Mouse (Mus musculus): ENCODE measurements around the gene Abr. TPM values are rescaled to one million over a fixed set of nuclear protein-coding genes. Genes with fewer than 3 reads are reported as not detected.

Gene Abr
- polyA plus RNA-seq, 1 experiment from 2014 or later = 40.5 TPM

DNA sequence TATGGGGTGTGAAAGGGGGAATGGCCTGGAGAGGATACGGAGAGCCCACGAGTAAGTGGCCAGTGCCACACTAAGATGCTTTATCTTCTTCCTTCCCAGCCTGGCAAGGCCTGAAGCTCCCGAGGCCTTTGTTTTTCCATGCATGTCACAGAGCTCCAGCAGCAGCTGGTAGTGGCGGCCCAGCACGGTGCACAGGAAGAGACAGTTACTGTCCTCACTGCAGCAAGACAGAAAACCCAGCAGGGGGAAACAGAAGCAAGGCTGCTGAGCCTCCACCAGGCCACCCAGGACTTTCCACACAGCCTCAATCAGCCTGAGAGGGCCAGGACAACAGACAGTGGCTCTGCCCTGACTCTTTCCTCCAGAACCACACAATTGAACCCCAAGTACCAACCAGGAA, 118.1 kb downstream of the Abr start:
- WGBS = 64% methylated on average over 5 of the region's 5 CpGs
- H3K4me1 ChIP-seq (replicated peaks) = peaks cover 35% of the 10 kb centered on the region
- no peaks in the 10 kb centered on the region for H3K27me3 ChIP-seq (ENCODE audit: insufficient read depth, poor library complexity, severe bottlenecking)
- no peak overlapping the region for H3K27ac ChIP-seq
- DNase-seq (ENCODE audit: low spot score) = no peak
- no peak overlapping the region for H3K4me3 ChIP-seq
- H3K36me3 ChIP-seq = peaks cover 18% of the 10 kb centered on the region
- no peaks in the 10 kb centered on the region for H3K9me3 ChIP-seq

DNA sequence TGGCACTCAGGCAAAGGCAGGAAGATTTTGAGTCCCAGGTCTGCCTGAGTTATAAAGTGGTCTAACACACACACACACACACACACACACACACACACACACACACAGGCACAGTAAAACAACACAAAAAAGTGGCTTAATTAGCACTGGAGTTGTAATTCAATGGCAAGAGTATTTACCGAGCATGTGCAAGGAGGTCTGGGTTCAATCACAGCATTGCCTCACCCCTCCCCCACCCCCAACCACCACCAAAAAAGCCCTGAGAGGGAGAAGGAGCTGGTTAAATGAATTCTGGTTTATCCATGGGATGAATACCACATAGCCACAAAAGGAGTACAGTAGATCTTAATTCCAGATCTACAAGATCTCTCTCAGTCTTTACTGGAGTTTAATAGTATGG, 122.1 kb downstream of the Abr start:
- Histone ChIP-seq H3K4me1 (replicated peaks) (peaks cover 20% of the 10 kb centered on the region), H3K9me3 (no peaks in the 10 kb centered on the region), H3K4me3 (no peak overlapping the region), H3K27ac (no peak overlapping the region), H3K27me3 (ENCODE audit: insufficient read depth, poor library complexity, severe bottlenecking) (0 out of 2 replicates have a peak, but pooled peaks cover 2% of the 10 kb centered on the region), H3K36me3 (peaks cover 5% of the 10 kb centered on the region)
- DNase-seq (ENCODE audit: low spot score) = no peak
- WGBS = 43% methylated on average over 1 of the region's 1 CpGs

DNA sequence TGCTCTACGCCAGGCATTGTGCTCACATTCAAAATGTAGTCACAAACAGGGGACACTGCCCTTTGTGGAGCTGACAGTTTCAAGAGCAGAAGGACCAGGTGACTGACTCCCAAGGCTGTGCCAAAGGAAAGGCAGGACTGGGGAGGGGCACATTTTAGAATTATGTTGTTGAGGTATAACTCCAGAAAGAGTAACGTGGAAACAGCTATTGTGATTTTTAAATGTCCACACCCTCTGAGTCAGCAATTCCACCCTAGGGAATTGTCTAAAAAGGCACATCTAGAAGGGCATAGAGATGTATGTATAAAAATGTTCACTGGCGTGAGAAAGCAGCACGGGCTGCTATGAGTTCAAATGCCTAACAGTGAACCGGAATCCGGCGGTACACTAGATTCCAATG, 122.5 kb downstream of the Abr start:
- 85% methylated on average over 7 of the region's 7 CpGs for WGBS
- peaks cover 4% of the 10 kb centered on the region; the same call in 1 of the 2 replicates for H3K36me3 ChIP-seq
- H3K9me3 ChIP-seq = no peaks in the 10 kb centered on the region
- no peak overlapping the region for H3K27ac ChIP-seq
- DNase-seq (ENCODE audit: low spot score) = no peak
- H3K27me3 ChIP-seq (ENCODE audit: insufficient read depth, poor library complexity, severe bottlenecking) = 0 out of 2 replicates have a peak, but pooled peaks cover 2% of the 10 kb centered on the region
- no peak overlapping the region for H3K4me3 ChIP-seq
- H3K4me1 ChIP-seq (replicated peaks) = peaks cover 22% of the 10 kb centered on the region

DNA sequence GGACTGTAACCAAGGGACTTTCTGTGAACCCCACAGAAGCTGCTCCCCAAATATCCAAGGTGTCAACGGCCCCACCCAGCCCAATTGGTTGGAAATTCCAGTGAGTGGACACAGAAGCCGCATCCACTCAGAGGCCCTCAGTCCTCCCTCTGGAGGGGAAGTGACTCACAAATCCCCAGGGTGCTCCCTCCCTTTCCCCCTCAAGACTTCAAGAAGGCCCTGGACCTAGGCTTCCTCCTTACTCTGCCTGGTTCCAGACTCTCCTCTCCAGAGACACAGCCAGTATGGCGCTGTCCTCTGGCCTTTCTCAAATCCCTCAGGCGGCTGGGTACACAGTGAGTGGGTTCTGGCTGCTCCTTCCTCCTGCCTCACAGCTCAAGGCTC, 124.4 kb downstream of the Abr start:
- Histone ChIP-seq H3K4me1 (replicated peaks) (peaks cover 37% of the 10 kb centered on the region), H3K27ac (no peak overlapping the region), H3K27me3 (ENCODE audit: insufficient read depth, poor library complexity, severe bottlenecking) (0 out of 2 replicates have a peak, but pooled peaks cover 13% of the 10 kb centered on the region), H3K4me3 (no peak overlapping the region), H3K9me3 (no peaks in the 10 kb centered on the region), H3K36me3 (peaks cover 4% of the 10 kb centered on the region; the same call in 1 of the 2 replicates)
- 83% methylated on average over 4 of the region's 4 CpGs for WGBS
- no peak for DNase-seq (ENCODE audit: low spot score)

DNA sequence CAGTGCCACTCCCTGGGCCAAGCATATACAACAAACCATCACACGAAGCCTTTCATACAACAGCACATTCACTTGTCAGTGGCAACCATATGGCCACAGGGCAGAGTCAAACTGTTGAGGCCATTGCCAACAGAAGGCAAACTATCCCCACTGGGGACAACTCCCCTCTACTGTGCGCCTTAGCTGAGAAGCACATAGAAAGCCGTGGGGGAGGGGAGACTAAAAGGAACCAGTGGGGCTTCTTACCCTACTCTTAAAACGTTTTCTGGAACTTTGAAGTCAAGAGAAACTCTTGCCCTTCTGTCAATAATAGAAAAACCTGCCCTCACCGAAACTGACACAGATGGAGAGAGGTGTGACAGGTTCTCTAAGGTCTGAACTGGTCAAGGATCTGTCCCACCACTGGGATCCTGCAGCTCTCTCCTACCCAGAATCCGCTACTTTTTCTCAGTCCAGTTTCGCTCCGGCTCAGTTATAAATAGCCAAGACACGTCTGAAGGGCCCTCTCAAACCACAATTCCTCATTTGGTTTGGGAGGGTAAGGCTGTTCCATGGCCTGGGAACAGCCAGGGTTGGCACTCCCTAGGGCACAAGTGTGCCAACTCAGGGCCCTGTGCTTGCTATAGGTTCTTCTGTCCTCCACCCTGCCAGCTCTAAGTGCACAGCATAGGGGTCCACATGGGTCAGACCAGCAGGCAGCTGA, 124.9 kb downstream of the Abr start:
- 74% methylated on average over 9 of the region's 9 CpGs for WGBS
- H3K27ac ChIP-seq = no peak overlapping the region
- peaks cover 43% of the 10 kb centered on the region for H3K4me1 ChIP-seq (replicated peaks)
- H3K27me3 ChIP-seq (ENCODE audit: insufficient read depth, poor library complexity, severe bottlenecking) = 0 out of 2 replicates have a peak, but pooled peaks cover 13% of the 10 kb centered on the region
- no peak for DNase-seq (ENCODE audit: low spot score)
- H3K9me3 ChIP-seq = no peaks in the 10 kb centered on the region
- no peak overlapping the region for H3K4me3 ChIP-seq
- H3K36me3 ChIP-seq = peaks cover under 1% of the 10 kb centered on the region; the same call in 1 of the 2 replicates

DNA sequence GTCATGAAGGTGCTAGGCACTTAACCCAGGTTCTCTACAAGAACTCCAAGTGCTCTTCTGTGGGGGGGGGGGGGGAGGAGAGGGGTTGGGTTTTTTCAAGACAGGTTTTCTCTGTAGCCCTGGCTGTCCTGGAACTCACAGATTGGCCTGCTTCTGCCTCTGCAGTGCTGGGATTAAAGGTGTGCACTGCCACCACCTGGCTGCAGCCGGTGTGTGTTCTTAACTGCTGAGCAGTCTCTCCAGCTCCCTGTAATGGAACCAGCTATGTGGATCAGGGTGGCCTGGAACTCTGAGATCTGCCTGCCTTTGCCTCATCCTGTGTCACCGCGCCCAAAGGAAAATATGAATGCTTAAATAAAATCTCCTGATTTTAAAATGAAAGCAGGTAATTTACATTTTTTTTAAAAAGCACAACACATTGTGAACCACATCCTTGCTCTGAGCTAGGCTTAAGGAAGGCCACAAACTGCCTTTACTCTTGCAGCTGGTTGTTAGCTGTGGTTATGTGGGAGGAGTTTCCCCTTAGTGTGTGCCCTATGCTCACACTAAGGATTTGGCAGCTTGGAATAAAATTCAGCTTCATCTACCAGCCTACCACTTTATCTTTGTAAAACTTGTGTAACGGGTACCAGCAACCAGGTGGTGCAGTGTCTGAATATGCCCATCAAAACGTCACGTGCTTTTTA, 125.9 kb downstream of the Abr start:
- Histone ChIP-seq H3K27me3 (ENCODE audit: insufficient read depth, poor library complexity, severe bottlenecking) (0 out of 2 replicates have a peak, but pooled peaks cover 13% of the 10 kb centered on the region), H3K4me1 (replicated peaks) (peaks cover 43% of the 10 kb centered on the region), H3K27ac (no peak overlapping the region), H3K4me3 (no peak overlapping the region), H3K9me3 (no peaks in the 10 kb centered on the region), H3K36me3 (no peaks in the 10 kb centered on the region)
- no peak for DNase-seq (ENCODE audit: low spot score)
- WGBS = 70% methylated on average over 6 of the region's 6 CpGs

DNA sequence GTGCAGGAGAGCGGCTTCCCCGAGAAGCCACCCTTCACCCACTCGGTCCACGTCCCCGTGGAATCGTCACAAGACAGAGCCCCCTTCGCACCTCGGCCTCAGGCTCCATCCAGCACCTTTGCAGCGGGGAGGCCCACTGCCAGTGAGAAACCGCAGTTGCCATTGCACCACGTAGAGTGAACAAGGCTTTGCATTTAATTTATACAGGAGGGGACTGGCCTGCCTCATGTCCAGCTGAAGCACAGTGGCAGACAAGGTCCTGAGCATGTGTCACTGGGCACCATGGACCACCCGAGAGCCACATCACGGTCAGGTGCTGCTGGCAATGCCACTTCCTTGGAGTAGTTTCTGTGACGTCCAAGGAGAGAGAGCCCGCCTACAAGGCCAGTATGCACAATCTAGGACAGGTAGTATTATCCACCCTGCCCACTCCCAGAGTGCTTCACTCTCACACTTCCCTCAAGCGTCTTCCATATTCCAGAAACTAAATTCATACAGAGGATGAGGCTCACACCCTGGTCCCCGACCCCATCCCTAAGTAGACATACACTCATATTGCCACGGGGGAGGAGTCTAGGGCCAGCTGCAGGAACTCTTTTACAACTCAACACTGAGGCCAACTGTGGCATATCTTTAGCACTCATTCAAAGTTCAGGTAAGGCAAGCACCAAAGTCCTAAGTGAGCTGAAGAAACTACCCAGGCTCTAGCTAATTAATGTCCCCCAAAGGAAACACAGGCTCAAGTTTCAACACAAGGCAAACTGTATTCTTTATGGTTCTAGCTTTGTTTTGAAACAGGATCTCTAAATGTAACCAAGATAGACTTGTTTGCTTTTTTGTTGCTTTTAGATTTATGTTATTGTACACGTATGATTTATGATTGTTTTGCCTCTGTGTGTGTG, 126.7 kb downstream of the Abr start:
- WGBS = 21% methylated on average over 19 of the region's 19 CpGs
- DNase-seq (ENCODE audit: low spot score) = no peak
- Histone ChIP-seq H3K9me3 (no peaks in the 10 kb centered on the region), H3K27ac (peak overlapping the region; percentile 93), H3K4me1 (replicated peaks) (peaks cover 42% of the 10 kb centered on the region), H3K27me3 (ENCODE audit: insufficient read depth, poor library complexity, severe bottlenecking) (0 out of 2 replicates have a peak, but pooled peaks cover 13% of the 10 kb centered on the region), H3K36me3 (no peaks in the 10 kb centered on the region), H3K4me3 (peak overlapping the region; percentile 77)

DNA sequence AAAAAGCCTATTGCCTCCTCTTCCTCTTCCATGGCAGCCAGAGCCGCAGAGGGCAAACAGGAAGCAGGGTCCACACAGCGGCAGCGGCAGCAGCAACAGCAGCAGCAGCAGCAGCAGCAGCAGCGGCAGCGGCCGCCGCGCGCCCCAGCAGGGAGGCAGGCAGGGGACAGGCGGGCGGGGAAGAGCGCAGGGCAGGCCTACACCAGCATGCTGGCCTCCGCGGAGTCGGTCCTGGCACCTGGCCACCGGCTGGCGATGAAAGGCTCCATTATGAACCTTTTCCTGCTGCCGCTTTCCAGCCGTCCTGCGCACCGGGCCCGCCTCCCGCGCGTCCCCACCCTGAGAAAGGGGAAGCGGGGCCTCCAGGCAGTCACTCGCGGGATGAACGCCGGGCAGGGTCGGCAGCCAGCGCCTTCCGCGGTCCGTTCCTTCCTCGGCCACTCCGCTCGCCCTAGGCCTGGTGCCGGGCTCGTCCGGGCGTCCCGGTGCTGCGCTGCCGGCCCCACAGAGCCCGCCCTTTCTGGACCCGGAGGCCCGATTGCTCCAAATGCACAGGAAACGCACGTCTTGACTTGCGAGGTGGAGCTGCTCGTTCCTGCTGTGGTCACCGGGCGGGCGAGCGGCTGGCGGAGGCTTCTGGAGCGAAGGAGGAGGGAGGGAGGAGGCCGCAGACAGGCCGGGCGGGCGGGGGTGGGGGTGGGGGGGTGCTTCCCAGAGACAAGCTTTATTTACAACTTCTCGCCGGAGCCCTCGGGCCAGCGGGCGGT, 127.6 kb downstream of the Abr start:
- peak; percentile 77 for DNase-seq (ENCODE audit: low spot score)
- peak overlapping the region; percentile 93 for H3K27ac ChIP-seq
- H3K4me1 ChIP-seq (replicated peaks) = peaks cover 36% of the 10 kb centered on the region
- no peaks in the 10 kb centered on the region for H3K9me3 ChIP-seq
- H3K36me3 ChIP-seq = no peaks in the 10 kb centered on the region
- 0 out of 2 replicates have a peak, but pooled peaks cover 13% of the 10 kb centered on the region for H3K27me3 ChIP-seq (ENCODE audit: insufficient read depth, poor library complexity, severe bottlenecking)
- under 1% methylated on average over 65 of the region's 67 CpGs for WGBS
- peak overlapping the region; percentile 77 for H3K4me3 ChIP-seq

DNA sequence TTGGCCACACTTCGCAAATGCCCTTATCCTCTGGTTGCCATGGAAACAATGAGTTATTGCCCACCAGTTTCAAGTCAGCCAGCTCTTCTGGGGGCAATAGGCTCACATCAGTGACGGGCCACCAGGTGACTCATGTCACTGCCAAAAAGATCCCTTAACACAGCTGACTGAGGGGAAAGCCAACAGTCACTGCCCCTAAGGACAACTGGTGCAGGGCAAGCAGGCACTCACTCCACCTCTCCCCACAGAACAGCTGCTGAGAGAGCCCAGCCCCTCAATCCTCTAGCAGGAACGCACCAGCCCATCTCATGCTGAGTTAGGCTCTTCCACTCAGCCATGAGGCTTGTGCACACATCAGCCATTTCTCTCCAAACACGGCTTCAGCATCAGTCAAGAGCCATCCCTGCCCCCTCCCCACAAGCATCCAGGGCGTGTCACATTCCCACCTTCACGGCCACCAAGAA, 128.3 kb downstream of the Abr start:
- DNase-seq (ENCODE audit: low spot score) = no peak
- Histone ChIP-seq H3K27ac (peak overlapping the region; percentile 93), H3K27me3 (ENCODE audit: insufficient read depth, poor library complexity, severe bottlenecking) (0 out of 2 replicates have a peak, but pooled peaks cover 13% of the 10 kb centered on the region), H3K9me3 (no peaks in the 10 kb centered on the region), H3K36me3 (no peaks in the 10 kb centered on the region), H3K4me1 (replicated peaks) (peaks cover 38% of the 10 kb centered on the region), H3K4me3 (peak overlapping the region; percentile 77)
- 6% methylated on average over 6 of the region's 6 CpGs for WGBS

DNA sequence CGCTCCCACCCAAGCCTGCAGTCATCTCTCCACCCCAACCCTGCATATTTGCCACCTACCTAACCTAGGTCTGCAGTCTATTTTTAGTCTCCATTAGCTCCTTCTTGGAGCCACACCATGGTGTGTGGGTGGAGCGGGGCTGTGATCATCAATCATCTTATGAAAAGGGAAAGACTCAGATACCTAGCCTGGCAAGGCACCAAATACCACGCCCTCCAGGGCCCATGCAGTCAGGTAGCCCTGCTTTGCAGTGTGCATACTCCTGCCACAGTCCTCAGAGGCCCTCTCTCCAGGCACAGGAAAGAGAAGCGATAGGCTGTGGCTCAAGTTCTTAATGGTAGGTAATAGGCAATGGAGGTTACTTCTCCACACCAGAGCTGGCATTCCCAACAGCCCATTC, 128.9 kb downstream of the Abr start:
- Histone ChIP-seq H3K4me1 (replicated peaks) (peaks cover 38% of the 10 kb centered on the region), H3K27me3 (ENCODE audit: insufficient read depth, poor library complexity, severe bottlenecking) (0 out of 2 replicates have a peak, but pooled peaks cover 13% of the 10 kb centered on the region), H3K27ac (peak overlapping the region; percentile 30; the same call in 1 of the 2 replicates), H3K36me3 (no peaks in the 10 kb centered on the region), H3K4me3 (peak overlapping the region; percentile 77), H3K9me3 (no peaks in the 10 kb centered on the region)
- DNase-seq (ENCODE audit: low spot score) = no peak
- 82% methylated on average over 4 of the region's 4 CpGs for WGBS

DNA sequence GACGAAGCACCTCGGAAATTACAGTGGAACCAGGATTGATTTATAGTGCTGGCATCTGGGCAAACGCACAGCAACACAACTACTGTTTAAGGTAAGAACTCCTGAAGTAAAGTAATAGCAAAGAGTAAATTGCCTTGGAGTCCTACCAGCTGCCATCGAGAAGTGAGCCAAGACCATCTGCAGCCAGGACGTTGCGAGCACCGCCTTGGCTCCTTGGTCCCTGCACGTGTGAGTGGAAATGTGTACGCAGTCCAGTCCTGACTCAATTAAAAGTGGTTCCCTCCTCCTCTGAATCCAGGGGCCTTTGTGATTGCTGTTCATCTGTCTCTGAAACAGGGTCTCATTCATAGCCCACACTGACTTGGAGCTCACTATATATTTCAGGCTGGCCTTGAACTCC, 130.3 kb downstream of the Abr start:
- H3K27me3 ChIP-seq (ENCODE audit: insufficient read depth, poor library complexity, severe bottlenecking) = 0 out of 2 replicates have a peak, but pooled peaks cover 13% of the 10 kb centered on the region
- H3K36me3 ChIP-seq = no peaks in the 10 kb centered on the region
- DNase-seq (ENCODE audit: low spot score) = no peak
- no peak overlapping the region for H3K27ac ChIP-seq
- H3K4me1 ChIP-seq (replicated peaks) = peaks cover 38% of the 10 kb centered on the region
- H3K9me3 ChIP-seq = no peaks in the 10 kb centered on the region
- no peak overlapping the region for H3K4me3 ChIP-seq
- 88% methylated on average over 9 of the region's 9 CpGs for WGBS

DNA sequence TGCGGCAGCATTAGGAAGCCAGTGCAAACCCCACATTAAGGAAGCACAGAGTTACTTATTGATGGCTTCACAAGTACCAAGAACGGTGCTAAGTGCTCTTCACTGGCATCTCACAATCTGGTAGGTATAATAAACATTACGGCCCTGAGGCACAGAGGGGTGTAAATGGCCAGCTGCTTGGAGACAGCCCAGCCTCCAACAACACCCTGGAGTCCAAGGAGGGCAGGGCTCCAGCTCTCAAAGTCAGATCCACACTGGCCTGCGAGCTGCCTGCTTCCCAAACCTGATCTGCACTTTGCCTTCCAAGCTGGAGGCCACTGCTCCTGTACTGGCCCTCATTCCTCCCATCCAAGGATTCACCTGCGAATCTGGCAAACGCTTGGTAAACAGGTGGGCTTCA, 132.7 kb downstream of the Abr start:
- peaks cover 38% of the 10 kb centered on the region for H3K4me1 ChIP-seq (replicated peaks)
- H3K36me3 ChIP-seq = 0 out of 2 replicates have a peak, but pooled peaks cover 6% of the 10 kb centered on the region
- no peaks in the 10 kb centered on the region for H3K9me3 ChIP-seq
- 0 out of 2 replicates have a peak, but pooled peaks cover 10% of the 10 kb centered on the region for H3K27me3 ChIP-seq (ENCODE audit: insufficient read depth, poor library complexity, severe bottlenecking)
- no peak overlapping the region for H3K27ac ChIP-seq
- H3K4me3 ChIP-seq = no peak overlapping the region
- 81% methylated on average over 6 of the region's 6 CpGs for WGBS
- no peak for DNase-seq (ENCODE audit: low spot score)

Data from hindbrain, embryonic 10.5 days (tissue).